Mouse (Mus musculus): ENCODE results near the gene Atf6b.

GRCm38 (mm10) chr17:34599891-34600290, 47.1 kb upstream of the Atf6b start:
- TF ChIP-seq HCFC1 (IDR thresholded peaks at IDR 0.05; ENCODE audit: borderline replicate concordance, insufficient read depth, low read length): no peak
- no peak for TF ChIP-seq MAFK (IDR thresholded peaks at IDR 0.05; ENCODE audit: insufficient read depth, low read depth, low read length)
- TF ChIP-seq ZC3H11A (IDR thresholded peaks at IDR 0.05; ENCODE audit: borderline replicate concordance, low read depth, low read length): no peak

Data from ES-E14 (cell line).